ENCODE assay signal across 8 mouse cellular contexts in the genomic region with DNA sequence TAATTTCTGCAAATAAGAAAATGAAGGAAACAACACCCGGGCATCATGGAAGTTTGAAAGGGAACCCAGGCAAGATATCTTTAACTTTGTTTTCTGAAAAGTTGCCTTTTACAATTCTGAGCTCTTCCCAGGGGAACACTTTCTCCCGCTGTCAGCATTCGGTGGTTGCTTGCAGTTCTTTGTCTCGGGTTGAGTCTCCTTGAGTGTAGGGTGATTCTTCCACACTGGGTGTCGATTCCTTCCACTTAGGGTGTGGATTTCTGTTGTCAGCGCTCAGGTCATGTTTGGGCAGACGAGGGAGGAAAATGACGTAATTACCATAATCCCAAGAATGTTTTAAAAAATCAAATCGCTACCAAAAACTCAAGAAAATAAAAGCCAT.
A peak's percentile ranks its signal among the peaks of the same experiment; 100 is the strongest.
DNase-seq lines count a peak whose midpoint lies in the region; ATAC-seq and TF ChIP-seq lines count a peak whose summit lies in the region.

No protein-coding gene starts in this region.

- H3K27ac ChIP-seq in heart, embryonic 13.5 days (replicated peaks) = no peak overlapping the region
- no peak overlapping the region for H3K27ac ChIP-seq in brown adipose tissue, adult 24 weeks (replicated peaks; ENCODE audit: low read depth, low read length)
- no peak overlapping the region for H3K27ac ChIP-seq in forebrain, postnatal 0 days (ENCODE audit: low read depth, low read length)
- H3K27ac ChIP-seq in limb, embryonic 14.5 days (replicated peaks; ENCODE audit: low read depth, low read length) = no peak overlapping the region

- H3K9me3 ChIP-seq in heart, embryonic 13.5 days = no peaks in the 10 kb centered on the region
- H3K9me3 ChIP-seq in forebrain, postnatal 0 days (ENCODE audit: low read length) = no peaks in the 10 kb centered on the region
- no peaks in the 10 kb centered on the region for H3K9me3 ChIP-seq in limb, embryonic 14.5 days (ENCODE audit: control insufficient read depth, low read length)

- H3K4me1 ChIP-seq in heart, embryonic 13.5 days = peaks cover 4% of the 10 kb centered on the region; the same call in 1 of the 2 replicates
- H3K4me1 ChIP-seq in brown adipose tissue, adult 24 weeks (ENCODE audit: control insufficient read depth, insufficient read depth, insufficient read length, low read length) = no peaks in the 10 kb centered on the region
- no peaks in the 10 kb centered on the region for H3K4me1 ChIP-seq in forebrain, postnatal 0 days (ENCODE audit: insufficient read depth)
- peaks cover 2% of the 10 kb centered on the region; the same call in 1 of the 2 replicates for H3K4me1 ChIP-seq in limb, embryonic 14.5 days (ENCODE audit: control insufficient read depth, insufficient read depth, low read length)

- no peak for DNase-seq in heart, adult 8-10 months (ENCODE audit: low spot score)
- no peak for DNase-seq in forebrain, postnatal 0 days
- no peak for DNase-seq in limb, embryonic 14.5 days (ENCODE audit: low spot score)
- no peak for DNase-seq in right cerebral cortex, adult 2 months (ENCODE audit: low spot score in 2 of 2)
- no peak for DNase-seq in left cerebral cortex, adult 18-20 months (ENCODE audit: low spot score in 2 of 2)
- DNase-seq in embryo, embryonic 11 days = no peak

- H3K36me3 ChIP-seq in heart, embryonic 13.5 days = no peaks in the 10 kb centered on the region
- H3K36me3 ChIP-seq in forebrain, postnatal 0 days (ENCODE audit: insufficient read depth) = no peaks in the 10 kb centered on the region
- no peaks in the 10 kb centered on the region for H3K36me3 ChIP-seq in limb, embryonic 14.5 days (ENCODE audit: control insufficient read depth, insufficient read depth, low read length)

- H3K27me3 ChIP-seq in heart, embryonic 13.5 days (replicated peaks) = no peaks in the 10 kb centered on the region
- no peaks in the 10 kb centered on the region for H3K27me3 ChIP-seq in forebrain, postnatal 0 days (ENCODE audit: insufficient read depth, low read length)
- no peaks in the 10 kb centered on the region for H3K27me3 ChIP-seq in limb, embryonic 14.5 days (ENCODE audit: control insufficient read depth, insufficient read depth, low read length)

- H3K9ac ChIP-seq in heart, embryonic 13.5 days = peak overlapping the region; percentile 63
- no peak overlapping the region for H3K9ac ChIP-seq in forebrain, postnatal 0 days
- H3K9ac ChIP-seq in limb, embryonic 14.5 days (ENCODE audit: low read depth, low read length, severe bottlenecking) = peak overlapping the region; percentile 49

- TF ChIP-seq POLR2A in limb, embryonic 14.5 days (IDR thresholded peaks at IDR 0.05; ENCODE audit: borderline replicate concordance, extremely low read depth, insufficient read depth, insufficient read length) = peak; percentile 57; the same call in 1 of the 2 replicates

- no peak for TF ChIP-seq CTCF in forebrain, postnatal 0 days (IDR thresholded peaks at IDR 0.05; ENCODE audit: low read depth)

- H3K4me2 ChIP-seq in heart, embryonic 13.5 days = peak overlapping the region; percentile 68
- H3K4me2 ChIP-seq in forebrain, postnatal 0 days (ENCODE audit: low read depth) = peak overlapping the region; percentile 45
- H3K4me2 ChIP-seq in limb, embryonic 14.5 days (replicated peaks; ENCODE audit: low read depth, low read length, severe bottlenecking) = peak overlapping the region; percentile 52

- 28% methylated on average over 9 of the region's 9 CpGs for WGBS in heart, embryonic 13.5 days
- 44% methylated on average over 9 of the region's 9 CpGs for WGBS in forebrain, postnatal 0 days
- WGBS in limb, embryonic 14.5 days = 16% methylated on average over 9 of the region's 9 CpGs

- no peak for ATAC-seq in heart, embryonic 13.5 days (ENCODE audit: extremely low read depth, insufficient number of reproducible peaks, low FRiP score, low TSS enrichment)
- peak; percentile 40; the same call in 1 of the 2 replicates for ATAC-seq in forebrain, postnatal 0 days
- ATAC-seq in limb, embryonic 14.5 days (ENCODE audit: low FRiP score, low read depth) = peak; percentile 77

- H3K4me3 ChIP-seq in heart, embryonic 13.5 days = peak overlapping the region; percentile 39
- H3K4me3 ChIP-seq in brown adipose tissue, adult 24 weeks (ENCODE audit: insufficient read depth, low read depth, low read length) = peak overlapping the region; percentile 32
- H3K4me3 ChIP-seq in forebrain, postnatal 0 days (ENCODE audit: low read depth, low read length) = no peak overlapping the region
- H3K4me3 ChIP-seq in limb, embryonic 14.5 days (replicated peaks; ENCODE audit: low read length) = peak overlapping the region; percentile 35
